Mouse (Mus musculus) embryonic fibroblast, embryonic 13.5 days (primary cell): ENCODE data around the gene Gm12216.

Source experiments
- CTCF ChIP-seq: IDR thresholded peaks from 2 replicates; pipeline ENCODE4 v1.5.1; 2011; ENCODE audit warnings: mild to moderate bottlenecking, control low read depth, low read length, moderate library complexity, borderline replicate concordance; ENCODE audit not compliant: insufficient read depth
- POLR2A ChIP-seq: IDR thresholded peaks from 2 replicates; pipeline ENCODE4 v1.6.1; 2011; ENCODE audit warnings: low read depth, mild to moderate bottlenecking, control low read depth, low read length, moderate library complexity

DNA sequence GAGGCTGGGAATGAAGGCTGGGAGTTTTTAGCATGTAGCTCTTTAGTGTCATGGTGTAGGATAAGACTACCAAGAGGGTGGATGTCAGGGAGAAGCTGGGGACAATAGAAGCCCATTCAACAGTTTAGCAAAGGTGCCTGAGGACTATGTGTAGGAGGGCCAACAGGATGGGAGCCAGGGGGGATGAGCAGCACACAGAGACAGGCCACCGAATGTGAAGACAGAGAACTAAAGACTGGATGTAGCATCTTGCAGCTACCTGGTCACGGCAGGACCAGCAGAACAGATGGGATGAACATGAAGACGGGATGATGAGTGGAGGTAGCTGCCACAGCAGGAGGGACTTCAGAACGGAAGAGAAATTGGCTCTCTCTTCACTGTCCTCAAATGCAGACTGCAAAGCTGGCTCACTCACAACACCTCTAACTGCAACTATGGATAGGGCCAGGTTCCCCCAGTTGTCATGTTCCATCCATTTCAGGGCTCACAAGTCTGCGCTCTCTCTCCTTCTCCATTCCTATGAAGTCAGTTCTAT is 42.1 kb downstream of the Gm12216 start:
- TF ChIP-seq CTCF (no peak), POLR2A (no peak)
